Mouse (Mus musculus) embryonic stem cell, embryonic (primary cell): ENCODE results near the gene Ssmem1.

ENCODE experiments used
- CTCF ChIA-PET, 4 experiments: fragments of 300-600 bp in 2 of 4; fragments of 350-600 bp in 2 of 4; sonication (Branson Sonifier 250); formaldehyde crosslinking; loops; one replicate each; lab custom pipeline; 2022; ENCODE audit warnings: inconsistent platforms in 2 of 4; lab: Charles Lee
- POLR2A ChIA-PET, 4 experiments: fragments of 300-600 bp in 2 of 4; fragments of 350-600 bp in 2 of 4; sonication (Branson Sonifier 250); formaldehyde crosslinking; loops; one replicate each; lab custom pipeline; 2022; ENCODE audit warnings: antibody characterized with exemption in 4 of 4, inconsistent platforms in 1 of 4; lab: Charles Lee

The Ssmem1 gene

GRCm38 (mm10) chr6:30559726-30560125 is 50.1 kb downstream of the Ssmem1 start:
- POLR2A ChIA-PET = interaction anchor here in 2 of 4 experiments (0.6 to 1.4 kb wide), 3 partner anchors 13 to 359 kb away, joined by 3 to 6 read pairs (median 3); no protein-coding TSS in a partner anchor
- CTCF ChIA-PET = interaction anchor here in 1 of 4 experiments (0.7 kb wide), 1 partner anchor 24 kb away, joined by 3 read pairs; no protein-coding TSS in a partner anchor

- ChIA-PET POLR2A (interaction anchor here in 1 of 4 experiments (1.0 to 1.1 kb wide), 2 partner anchors 11 to 52 kb away, joined by 3 to 4 read pairs; partner anchors contain the start of genes Ssmem1 and Tmem209), CTCF (no interaction called here)
These were observed 52.5 kb downstream of the Ssmem1 start for GRCm38 (mm10) chr6:30562132-30562531.

- ChIA-PET CTCF (no interaction called here), POLR2A (interaction anchor here in 1 of 4 experiments (1.9 kb wide), 1 partner anchor 9 kb away, joined by 7 read pairs; no protein-coding TSS in a partner anchor)
These were observed 53.9 kb downstream of the Ssmem1 start for GRCm38 (mm10) chr6:30563575-30563974.

- ChIA-PET POLR2A (interaction anchor here in 2 of 4 experiments (0.6 to 1.9 kb wide), 3 partner anchors 9 to 42 kb away, joined by 3 to 7 read pairs (median 4); no protein-coding TSS in a partner anchor), CTCF (no interaction called here)
These were observed 54.4 kb downstream of the Ssmem1 start for GRCm38 (mm10) chr6:30564051-30564450.

GRCm38 (mm10) chr6:30568069-30568468 is 58.4 kb downstream of the Ssmem1 start, which contains the start of gene Cpa4:
Cpa4 (plus strand) TSS chr6:30568369.
- POLR2A ChIA-PET = interaction anchor here in 1 of 4 experiments (1.8 kb wide), 1 partner anchor 58 kb away, joined by 8 read pairs; the partner anchor contains the start of genes Ssmem1 and Tmem209
- CTCF ChIA-PET = no interaction called here

- ChIA-PET CTCF (interaction anchor here in 3 of 4 experiments (0.5 to 1.3 kb wide), 3 partner anchors 34 to 174 kb away, joined by 3 to 6 read pairs (median 3); no protein-coding TSS in a partner anchor), POLR2A (interaction anchor here in 1 of 4 experiments (0.6 to 1.8 kb wide), 3 partner anchors 29 to 388 kb away, joined by 3 to 8 read pairs (median 3); partner anchors contain the start of genes Ssmem1 and Tmem209)
These were observed 59.7 kb downstream of the Ssmem1 start for GRCm38 (mm10) chr6:30569331-30569730.
